Mouse (Mus musculus) megakaryocyte, embryonic 14.5 days (primary cell): ENCODE measurements around the gene Spatc1l.

Source experiments
- FLI1 ChIP-seq: IDR thresholded peaks from 2 replicates; pipeline ENCODE4 v1.6.1; 2012; ENCODE audit warnings: low read length, inconsistent platforms, mixed read lengths
- GATA1 ChIP-seq: IDR thresholded peaks from 3 replicates; pipeline ENCODE4 v1.6.1; 2012; ENCODE audit warnings: mixed read lengths, low read length, inconsistent platforms, borderline replicate concordance

DNA sequence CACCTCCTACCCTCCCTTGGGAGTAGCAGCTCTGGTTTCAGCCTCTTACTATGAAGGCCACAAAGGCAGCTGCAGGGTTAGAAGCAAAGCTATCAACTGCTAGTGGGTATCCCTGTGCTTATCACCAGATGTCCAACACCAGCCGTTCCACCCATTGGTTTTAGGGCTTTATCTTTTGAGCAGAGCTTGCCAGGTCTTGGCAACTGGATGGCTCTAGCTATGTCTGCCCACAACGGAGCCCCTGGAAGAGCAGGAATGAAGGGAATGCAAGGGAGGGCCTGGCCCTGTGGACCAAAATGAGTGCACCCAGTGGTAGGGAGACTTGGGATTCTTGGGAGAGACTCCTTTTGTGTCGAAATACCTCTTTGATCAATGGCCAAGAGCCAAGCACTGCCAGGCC, 40.6 kb downstream of the Spatc1l start:
- no peak for TF ChIP-seq GATA1
- no peak for TF ChIP-seq FLI1
